Mouse (Mus musculus): ENCODE data around the gene Plxnc1. TPM values are rescaled to one million over a fixed set of nuclear protein-coding genes. Genes with fewer than 3 reads are reported as not detected.

Gene Plxnc1
- total RNA-seq, 2 experiments from 2014 or later = 46.2 to 49.9 TPM

DNA sequence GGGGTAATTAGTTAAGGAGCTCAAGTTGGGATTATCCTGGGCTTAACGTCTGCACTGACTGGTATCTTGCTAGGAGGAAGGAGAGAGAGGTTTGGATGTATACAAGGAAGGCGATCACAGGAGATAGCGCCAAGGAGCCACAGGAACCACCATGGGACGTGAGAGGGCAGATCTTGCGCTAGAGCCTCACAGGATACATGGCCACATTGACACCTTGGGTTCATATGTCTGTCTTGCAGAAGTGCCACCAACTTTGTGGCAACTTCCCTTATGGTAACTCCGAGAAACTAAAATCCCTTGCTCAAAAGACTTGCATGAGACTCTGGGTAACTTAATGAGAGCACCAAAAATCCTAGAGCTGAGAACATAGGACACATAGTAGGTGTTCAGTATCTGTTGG lies 47.7 kb downstream of the Plxnc1 start:
- Histone ChIP-seq H3K4me3 (no peak overlapping the region), H3K27ac (no peak overlapping the region)
- intact Hi-C loops (cut with DNase I) = no loop called here
- no peak for DNase-seq (ENCODE audit: extremely low spot score in 1 of 2, low spot score in 2 of 2)
- no peak for TF ChIP-seq CTCF (IDR thresholded peaks at IDR 0.05)

GRCm38 (mm10) chr10:94896311-94896710 lies 48.3 kb downstream of the Plxnc1 start:
- Histone ChIP-seq H3K4me3 (no peak overlapping the region), H3K27ac (no peak overlapping the region)
- intact Hi-C loops (cut with DNase I) = no loop called here
- no peak for TF ChIP-seq CTCF (IDR thresholded peaks at IDR 0.05)
- no peak for DNase-seq (ENCODE audit: extremely low spot score in 1 of 2, low spot score in 2 of 2)

DNA sequence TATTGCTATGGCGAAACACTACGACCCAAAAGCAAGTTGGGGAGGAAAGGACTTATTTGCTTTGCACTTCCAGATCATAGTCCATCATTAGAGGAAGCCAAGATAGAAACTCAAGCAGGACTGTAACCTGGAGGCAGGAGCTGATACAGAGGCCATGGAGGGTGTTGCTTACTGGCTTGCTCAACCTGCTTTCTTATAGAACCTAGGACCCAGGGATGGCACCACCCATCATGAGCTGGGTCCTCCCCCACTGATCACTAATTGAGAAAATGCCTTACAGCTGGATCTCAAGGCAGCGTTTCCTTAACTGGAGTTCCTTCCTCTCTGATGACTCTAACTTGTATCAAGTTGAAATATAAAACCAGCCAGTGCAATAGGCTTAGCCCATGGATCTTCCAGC lies 48.8 kb downstream of the Plxnc1 start:
- intact Hi-C loops (cut with DNase I) = no loop called here
- no peak overlapping the region for H3K4me3 ChIP-seq
- no peak for DNase-seq (ENCODE audit: extremely low spot score in 1 of 2, low spot score in 2 of 2)

DNA sequence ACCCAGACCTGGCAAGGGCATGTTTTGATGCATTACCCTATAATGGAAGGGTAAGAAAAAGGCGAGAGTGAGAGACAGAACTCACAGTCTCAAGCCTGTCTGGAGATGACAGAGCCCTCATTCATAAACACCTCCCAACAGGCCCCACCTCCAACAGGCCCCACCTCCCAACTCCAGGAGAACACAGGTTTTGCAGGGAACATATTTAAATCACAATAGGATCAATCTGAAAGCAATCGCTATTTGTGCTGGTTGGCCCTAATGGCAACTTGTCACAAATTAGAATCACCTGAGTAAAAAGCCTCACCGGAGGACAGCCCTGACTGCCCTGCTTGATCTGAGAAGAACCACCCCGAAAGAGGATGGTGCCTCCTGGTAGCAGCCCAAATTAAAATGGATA lies 54.9 kb downstream of the Plxnc1 start:
- Histone ChIP-seq H3K4me3 (no peak overlapping the region), H3K27ac (no peak overlapping the region)
- DNase-seq (ENCODE audit: extremely low spot score in 1 of 2, low spot score in 2 of 2) = no peak
- TF ChIP-seq CTCF (IDR thresholded peaks at IDR 0.05) = no peak
- intact Hi-C loops (cut with DNase I) = no loop called here

More for the DNA sequence above, 48.8 kb downstream of the Plxnc1 start:
- no peak overlapping the region for H3K27ac ChIP-seq
- TF ChIP-seq CTCF (IDR thresholded peaks at IDR 0.05) = no peak

DNA sequence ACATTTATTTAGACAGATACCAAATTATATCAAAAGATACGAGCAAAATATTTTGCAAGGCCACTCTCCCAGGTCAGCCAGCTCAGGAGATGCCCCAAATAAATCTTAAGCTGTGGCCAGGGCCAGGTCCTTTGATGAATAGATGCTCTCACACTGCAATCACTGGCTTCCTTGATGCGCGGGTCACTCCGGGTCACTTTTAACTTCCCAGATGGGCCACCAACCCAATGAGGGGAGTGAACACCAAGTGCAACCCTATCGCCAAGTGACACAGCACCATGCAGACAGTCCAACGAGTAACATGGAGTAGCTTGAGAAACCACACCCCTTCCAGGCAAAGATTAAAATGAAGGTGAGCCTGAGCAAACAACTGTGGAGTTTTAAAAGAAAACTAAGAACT lies 61.4 kb downstream of the Plxnc1 start:
- H3K27ac ChIP-seq = no peak overlapping the region
- intact Hi-C loops (cut with DNase I) = no loop called here
- no peak for TF ChIP-seq CTCF (IDR thresholded peaks at IDR 0.05)
- H3K4me3 ChIP-seq = no peak overlapping the region
- no peak for DNase-seq (ENCODE audit: extremely low spot score in 1 of 2, low spot score in 2 of 2)

GRCm38 (mm10) chr10:94871506-94871905 lies 73.1 kb downstream of the Plxnc1 start:
- H3K4me3 ChIP-seq = no peak overlapping the region
- no peak overlapping the region for H3K27ac ChIP-seq
- TF ChIP-seq CTCF (IDR thresholded peaks at IDR 0.05) = no peak
- DNase-seq (ENCODE audit: extremely low spot score in 1 of 2, low spot score in 2 of 2) = no peak
- intact Hi-C loops (cut with DNase I) = no loop called here

DNA sequence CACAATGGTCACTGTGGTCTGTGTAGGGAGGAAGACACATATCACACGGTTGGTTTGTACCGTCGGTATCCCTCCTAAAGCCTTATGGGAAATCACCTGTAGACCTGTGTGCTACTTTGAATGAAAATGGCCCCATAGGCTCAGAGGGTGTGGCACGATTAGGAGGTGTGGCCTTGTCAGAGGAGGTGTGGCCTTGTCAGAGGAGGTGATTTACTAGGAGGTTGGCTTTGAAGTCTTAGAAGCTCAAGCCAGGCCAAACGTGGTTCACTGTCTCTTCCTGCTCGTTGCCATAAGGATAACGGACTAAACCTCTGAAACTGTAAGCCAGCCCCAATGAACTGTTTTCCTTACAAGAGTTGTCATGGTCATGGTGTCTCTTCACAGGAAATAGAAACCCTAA lies 73.5 kb downstream of the Plxnc1 start:
- DNase-seq (ENCODE audit: extremely low spot score in 1 of 2, low spot score in 2 of 2) = no peak
- Histone ChIP-seq H3K27ac (no peak overlapping the region), H3K4me3 (no peak overlapping the region)
- TF ChIP-seq CTCF (IDR thresholded peaks at IDR 0.05) = no peak
- intact Hi-C loops (cut with DNase I) = no loop called here

- no peak overlapping the region for H3K4me3 ChIP-seq
- H3K27ac ChIP-seq = no peak overlapping the region
- no peak for TF ChIP-seq CTCF (IDR thresholded peaks at IDR 0.05)
- DNase-seq (ENCODE audit: extremely low spot score in 1 of 2, low spot score in 2 of 2) = no peak
- intact Hi-C loops (cut with DNase I) = no loop called here
These were observed 77.4 kb downstream of the Plxnc1 start for GRCm38 (mm10) chr10:94866995-94867856.

DNA sequence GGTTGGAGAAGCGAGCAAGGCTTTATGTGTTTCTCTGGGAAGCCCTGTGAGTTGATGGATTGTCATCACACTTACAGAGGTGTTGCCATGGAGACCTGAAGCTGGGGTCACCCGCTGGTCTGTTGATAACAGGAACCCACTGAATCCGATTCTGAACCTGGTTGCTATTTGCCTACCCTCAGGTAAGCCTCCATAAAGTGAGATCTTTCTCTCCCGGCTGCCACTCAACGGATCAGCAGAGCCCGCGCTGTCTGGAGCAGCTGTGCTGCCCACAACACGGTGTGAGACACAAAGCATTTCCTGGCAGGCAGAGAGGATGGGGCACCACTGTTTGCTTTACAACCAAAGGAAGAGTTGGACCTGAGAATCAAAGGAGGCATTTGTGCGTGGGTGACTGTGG lies 79.4 kb downstream of the Plxnc1 start:
- no peak overlapping the region for H3K27ac ChIP-seq
- intact Hi-C loops (cut with DNase I) = no loop called here
- DNase-seq (ENCODE audit: extremely low spot score in 1 of 2, low spot score in 2 of 2) = no peak

DNA sequence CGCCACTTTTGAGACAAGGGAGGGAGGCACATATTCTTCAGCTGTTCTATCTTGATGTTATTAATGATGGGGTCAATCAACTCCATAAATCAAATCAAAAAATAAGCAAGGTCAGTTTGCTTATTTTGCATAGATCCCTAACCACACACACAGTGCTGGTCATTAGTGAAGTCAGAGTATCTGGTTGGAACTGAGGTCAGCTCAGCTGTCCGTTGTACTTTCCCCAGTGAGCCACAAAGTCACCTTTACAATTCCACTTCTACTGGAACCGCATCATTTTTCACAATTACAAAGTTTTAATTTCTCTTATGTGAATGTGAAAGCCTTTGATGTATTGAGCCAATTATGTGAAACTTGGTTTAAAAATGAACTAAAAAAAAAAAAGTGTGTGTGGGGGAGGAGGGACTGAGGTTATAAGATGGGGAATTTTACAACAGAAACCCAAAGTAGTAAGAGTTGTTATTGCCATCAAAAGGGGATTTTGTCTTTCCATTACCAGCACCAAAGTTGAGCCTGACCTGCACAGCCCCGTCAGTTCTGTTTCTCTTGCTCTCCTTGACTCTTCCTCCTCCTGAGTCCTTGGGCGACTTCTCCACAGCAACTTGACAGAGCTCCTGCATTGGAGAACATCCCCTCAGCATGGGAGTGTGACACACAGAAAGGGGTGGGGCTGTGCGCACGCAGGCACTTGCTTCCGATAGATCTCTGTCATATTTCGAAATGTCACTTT lies 80.3 kb downstream of the Plxnc1 start:
- intact Hi-C loops (cut with DNase I) = no loop called here
- DNase-seq (ENCODE audit: extremely low spot score in 1 of 2, low spot score in 2 of 2) = no peak
- no peak for TF ChIP-seq CTCF (IDR thresholded peaks at IDR 0.05)
- Histone ChIP-seq H3K27ac (no peak overlapping the region), H3K4me3 (no peak overlapping the region)

More for the DNA sequence above, 79.4 kb downstream of the Plxnc1 start:
- TF ChIP-seq CTCF (IDR thresholded peaks at IDR 0.05) = no peak
- H3K4me3 ChIP-seq = no peak overlapping the region

DNA sequence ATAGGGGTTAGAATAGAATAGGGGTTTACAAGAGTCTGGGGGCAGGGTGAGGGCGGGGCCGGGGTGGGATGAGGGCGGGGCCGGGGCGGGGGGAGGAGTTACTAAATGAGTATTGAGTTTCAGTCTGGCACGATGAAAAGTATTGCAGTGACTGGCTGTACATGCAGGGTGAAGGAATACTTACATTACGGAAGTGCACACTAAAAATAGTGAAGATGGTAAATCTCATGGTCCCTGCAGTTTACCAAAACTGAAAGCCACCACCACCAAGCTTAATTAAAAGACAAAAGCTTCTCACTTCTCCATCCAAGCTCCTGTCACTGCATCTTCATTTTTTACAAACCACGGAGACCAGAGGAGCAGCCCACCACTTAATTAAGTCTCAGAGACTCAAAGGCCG lies 81.4 kb downstream of the Plxnc1 start:
- Histone ChIP-seq H3K27ac (no peak overlapping the region), H3K4me3 (no peak overlapping the region)
- no peak for TF ChIP-seq CTCF (IDR thresholded peaks at IDR 0.05)
- intact Hi-C loops (cut with DNase I) = no loop called here
- no peak for DNase-seq (ENCODE audit: extremely low spot score in 1 of 2, low spot score in 2 of 2)

- no peak for DNase-seq (ENCODE audit: extremely low spot score in 1 of 2, low spot score in 2 of 2)
- Histone ChIP-seq H3K4me3 (no peak overlapping the region), H3K27ac (no peak overlapping the region)
- intact Hi-C loops (cut with DNase I) = no loop called here
- TF ChIP-seq CTCF (IDR thresholded peaks at IDR 0.05) = no peak
These were observed 83.8 kb downstream of the Plxnc1 start for GRCm38 (mm10) chr10:94860870-94861269.
